Mouse (Mus musculus) ovary, adult 10 weeks (tissue): Measurements from ENCODE around the gene C1s2. TPM values are rescaled to one million over a fixed set of nuclear protein-coding genes. Genes with fewer than 3 reads are reported as not detected.

Experiments
- polyA plus RNA-seq: library from polyadenylated mRNA; stranded (reverse); fragments of 350-450 nt; fragmentation: Illumina TruSeq; extraction: RNeasy Lipid Tissue Mini Kit (QIAGEN cat#74804); gene quantifications from one replicate; pipeline ENCODE4 v1.2.3, GENCODE M21; 2014

C1s2 gene
- polyA plus RNA-seq = 0.40 TPM

DNA sequence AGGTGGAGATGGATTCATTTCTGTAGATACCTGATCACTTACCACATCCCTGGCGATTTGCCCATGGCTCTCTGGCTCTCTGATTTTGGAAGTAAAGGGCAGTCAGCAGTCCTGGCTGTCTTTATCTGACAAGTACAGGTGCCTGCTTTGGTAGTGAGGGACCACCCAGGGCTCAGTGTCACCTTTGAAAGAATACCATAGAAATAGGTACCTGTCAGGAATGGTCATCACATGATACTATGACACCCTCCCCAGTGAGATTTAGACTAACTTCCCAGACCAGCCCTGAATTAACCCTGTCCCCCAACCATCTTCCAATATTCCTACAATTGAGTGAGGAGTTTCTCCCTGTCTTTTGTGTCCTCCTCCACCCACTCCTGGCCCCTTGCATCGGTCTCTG lies at the start of gene C1s2:
C1s2 (minus strand) TSS at position 101 of the 400 bp plus-strand sequence.

DNA sequence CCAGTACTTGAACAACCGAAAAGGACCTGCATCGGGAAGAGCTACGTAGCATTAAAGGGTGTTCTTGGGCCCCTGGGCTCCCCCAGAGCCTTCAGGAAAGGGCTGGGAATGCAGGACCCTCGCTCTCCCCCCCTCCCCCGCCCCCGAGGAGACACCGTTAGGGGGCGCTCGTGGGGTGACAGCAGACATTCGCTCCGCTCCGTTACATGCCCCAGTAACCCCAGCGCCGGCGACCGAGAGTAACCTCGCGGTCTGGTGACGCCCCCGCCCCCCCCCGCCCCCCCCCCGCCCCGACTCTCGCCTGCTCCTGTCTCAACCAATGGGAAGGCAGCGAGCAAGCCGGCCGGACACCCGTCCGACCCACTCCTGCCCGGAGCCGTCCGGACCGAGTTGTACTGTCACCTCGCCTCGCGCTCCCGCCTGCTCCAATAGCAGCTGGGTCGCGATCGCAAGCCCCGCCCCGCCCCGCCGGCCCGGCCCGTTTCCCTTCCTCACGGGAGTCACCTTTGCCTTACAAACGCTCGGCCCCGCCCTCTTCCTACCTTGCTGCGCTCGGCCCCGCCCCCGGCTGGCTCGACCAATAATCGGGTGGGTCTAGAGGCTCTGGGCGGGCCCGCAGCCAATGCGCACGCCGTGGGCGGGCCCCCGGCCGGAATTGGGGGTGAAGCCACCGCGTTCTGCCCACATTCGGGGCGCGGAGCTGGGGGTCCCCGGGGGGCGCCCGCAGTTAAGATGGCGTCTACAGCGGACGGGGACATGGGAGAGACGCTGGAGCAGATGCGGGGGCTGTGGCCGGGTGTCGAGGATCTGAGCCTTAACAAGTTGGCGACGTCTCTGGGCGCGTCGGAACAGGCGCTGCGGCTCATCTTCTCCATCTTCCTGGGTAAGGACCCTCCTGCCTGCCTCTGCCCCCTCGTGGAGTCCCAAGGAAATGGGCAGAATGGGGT lies 26.9 kb upstream of the C1s2 start, which contains the start of gene Lpcat3:
Lpcat3 (plus strand) TSS at position 551 of the 947 bp plus-strand sequence.

Other genes starting within 250 kb of the C1s2 start
- 8.8 TPM for gene Pex5, start 221.0 kb downstream of the C1s2 start, polyA plus RNA-seq
- gene Clstn3, start 171.3 kb downstream of the C1s2 start, polyA plus RNA-seq = 0.97 TPM
- gene C1rl, start 143.0 kb downstream of the C1s2 start, polyA plus RNA-seq = 3.4 TPM
- gene C1ra, start 123.7 kb downstream of the C1s2 start, polyA plus RNA-seq = 29.5 TPM
- gene C1s1, start 93.7 kb downstream of the C1s2 start, polyA plus RNA-seq = 221 TPM
- gene C1rb, start 65.8 kb downstream of the C1s2 start, polyA plus RNA-seq = not detected
- 40.5 TPM for gene Lpcat3, start 26.9 kb upstream of the C1s2 start, polyA plus RNA-seq
- gene Emg1, start 76.1 kb upstream of the C1s2 start, polyA plus RNA-seq = 13.2 TPM
- 26.3 TPM for gene Phb2, start 76.3 kb upstream of the C1s2 start, polyA plus RNA-seq
- gene Ptpn6, start 102.6 kb upstream of the C1s2 start, polyA plus RNA-seq = 4.1 TPM
- 2.1 TPM for gene Grcc10, start 105.3 kb upstream of the C1s2 start, polyA plus RNA-seq
- not detected for gene Gm45234, start 119.9 kb upstream of the C1s2 start, polyA plus RNA-seq
- 0.66 TPM for gene Atn1, start 120.4 kb upstream of the C1s2 start, polyA plus RNA-seq
- 0.48 TPM for gene Eno2, start 133.6 kb upstream of the C1s2 start, polyA plus RNA-seq
- 3.8 TPM for gene Lrrc23, start 143.6 kb upstream of the C1s2 start, polyA plus RNA-seq
- not detected for gene Spsb2, start 172.6 kb upstream of the C1s2 start, polyA plus RNA-seq
- gene Tpi1, start 178.2 kb upstream of the C1s2 start, polyA plus RNA-seq = 12.8 TPM
- gene Usp5, start 193.4 kb upstream of the C1s2 start, polyA plus RNA-seq = 23.2 TPM
- 4.3 TPM for gene Cdca3, start 193.5 kb upstream of the C1s2 start, polyA plus RNA-seq
- not detected for gene Gnb3, start 204.2 kb upstream of the C1s2 start, polyA plus RNA-seq
- gene P3h3, start 221.7 kb upstream of the C1s2 start, polyA plus RNA-seq = 1.7 TPM
- not detected for gene Gpr162, start 227.9 kb upstream of the C1s2 start, polyA plus RNA-seq